Mouse (Mus musculus): ENCODE data around the gene 4921501E09Rik.

DNA sequence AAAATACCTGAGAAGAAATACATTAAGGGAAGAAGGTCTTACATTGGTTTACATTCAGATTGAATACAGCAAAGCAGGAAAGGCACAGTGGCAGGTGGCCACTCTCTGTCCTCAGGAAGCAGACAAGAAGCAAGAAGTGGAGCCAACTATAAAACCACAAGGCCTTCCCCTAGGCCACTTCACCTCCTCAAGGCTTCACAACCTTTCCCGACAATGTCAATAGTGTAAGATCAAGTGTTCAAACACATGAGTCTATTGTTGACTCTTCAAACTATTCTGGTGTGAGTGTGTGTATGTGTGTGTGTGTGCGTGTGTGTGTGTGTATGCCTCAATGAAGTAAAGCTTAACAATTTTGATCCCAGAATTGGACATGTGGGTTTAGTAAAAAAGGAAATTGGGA is 29.5 kb upstream of the 4921501E09Rik start:
- TF ChIP-seq CTCF (IDR thresholded peaks at IDR 0.05; ENCODE audit: low read depth, low read length) (no peak), POLR2A (IDR thresholded peaks at IDR 0.05; ENCODE audit: extremely low read depth, insufficient read depth, low read length) (no peak)

All from liver, adult 2 months (tissue).